Mouse (Mus musculus) liver, postnatal 0 days (tissue): ENCODE measurements at regions not wholly inside any gene's neighbourhood (a gene's known extent, or its start where the extent isn't known, plus 50 kb on each side); places are given as distances from the start of the nearest gene placed in this dataset.

Experiments used
- CTCF ChIP-seq: sonication (generic); IDR thresholded peaks from 2 replicates; pipeline ENCODE4 v1.5.1; 2016; ENCODE audit warnings: antibody characterized with exemption, low read depth
- EP300 ChIP-seq: IDR thresholded peaks from 2 replicates; pipeline ENCODE4 v1.6.1; 2016; ENCODE audit warnings: antibody characterized with exemption, low read depth, mild to moderate bottlenecking

DNA sequence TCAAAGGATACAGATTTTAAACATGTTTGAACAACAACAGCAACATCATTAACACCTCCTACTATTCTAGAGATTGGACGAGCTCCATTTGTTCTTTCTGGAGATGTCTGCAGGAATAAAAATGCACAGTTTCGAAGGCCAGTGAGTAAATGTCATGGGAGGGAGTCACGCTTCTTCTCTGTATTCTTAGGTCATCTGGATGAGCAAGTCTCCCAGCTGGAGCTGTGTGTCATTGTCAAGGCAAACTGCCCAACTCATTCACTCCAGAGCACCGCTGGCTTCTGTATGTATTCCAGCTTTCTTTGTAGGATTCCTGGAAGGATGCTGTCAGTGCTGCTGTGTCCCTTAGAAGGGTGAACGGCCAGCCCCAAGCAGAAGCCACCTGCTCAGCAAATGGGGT, 297.1 kb downstream of the Diras2 start:
- TF ChIP-seq CTCF (no peak), EP300 (no peak)
